Mouse (Mus musculus): ENCODE data around the gene Ndufb4. TPM values are rescaled to one million over a fixed set of nuclear protein-coding genes. Genes with fewer than 3 reads are reported as not detected.

Gene Ndufb4
- polyA plus RNA-seq, 1 experiment: 63.7 TPM

DNA sequence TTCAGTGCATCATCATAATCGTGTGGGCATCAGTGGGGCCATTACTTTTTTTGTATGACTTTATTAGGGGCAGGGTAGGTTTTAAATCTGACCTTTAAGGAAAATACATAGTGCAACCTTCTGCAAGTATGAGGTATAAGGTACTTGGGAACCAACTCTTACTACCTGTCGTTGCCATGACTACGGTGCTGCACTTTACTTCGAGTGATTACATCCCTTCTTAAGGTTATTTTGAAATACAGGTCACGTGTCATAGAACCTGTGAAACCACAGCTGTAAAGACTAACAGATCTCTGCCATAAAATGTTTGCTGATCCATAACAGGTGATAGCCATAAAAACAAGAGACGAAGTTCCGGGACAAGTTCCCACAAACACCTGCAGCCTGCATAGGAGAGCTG, 55.8 kb downstream of the Ndufb4 start:
- TF ChIP-seq POLR2A (IDR thresholded peaks at IDR 0.05; ENCODE audit: borderline replicate concordance, low read depth, low read length) (no peak), CTCF (IDR thresholded peaks at IDR 0.05; ENCODE audit: low read depth, low read length) (no peak)
- Histone ChIP-seq H3K4me1 (ENCODE audit: control insufficient read depth, insufficient read depth, low read length) (no peaks in the 10 kb centered on the region), H3K27ac (ENCODE audit: insufficient read depth, low read depth, low read length) (no peak overlapping the region), H3K4me3 (ENCODE audit: insufficient read depth, low read length) (no peak overlapping the region)

DNA sequence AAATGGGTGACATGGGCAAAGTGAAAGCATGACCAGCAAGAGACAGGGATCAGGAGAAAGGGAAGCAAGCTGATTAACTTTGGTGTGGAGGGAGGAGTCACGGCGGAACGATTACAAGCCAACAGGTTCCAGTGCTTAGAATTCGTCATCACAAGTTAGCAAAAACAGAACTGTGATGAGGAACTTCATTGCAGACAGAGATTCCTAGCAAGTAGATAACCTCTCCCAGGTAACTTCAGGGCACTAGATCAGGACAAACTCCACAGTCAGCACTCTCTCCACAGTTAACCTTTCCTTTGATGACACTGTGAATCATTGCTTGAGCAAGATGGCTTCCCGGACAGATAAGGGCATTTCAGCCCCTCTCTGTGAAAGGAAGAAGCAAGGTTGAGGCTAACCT, 56.8 kb downstream of the Ndufb4 start:
- no peaks in the 10 kb centered on the region for H3K4me1 ChIP-seq (ENCODE audit: control insufficient read depth, insufficient read depth, low read length)
- TF ChIP-seq POLR2A (IDR thresholded peaks at IDR 0.05; ENCODE audit: borderline replicate concordance, low read depth, low read length): no peak
- TF ChIP-seq CTCF (IDR thresholded peaks at IDR 0.05; ENCODE audit: low read depth, low read length): no peak
- no peak overlapping the region for H3K27ac ChIP-seq (ENCODE audit: insufficient read depth, low read depth, low read length)
- H3K4me3 ChIP-seq (ENCODE audit: insufficient read depth, low read length): no peak overlapping the region

Other genes starting within 250 kb of the Ndufb4 start
- gene Gtf2e1, start 114.7 kb downstream of the Ndufb4 start, polyA plus RNA-seq (2012; ENCODE audit: insufficient read depth, insufficient read length, missing spikeins): 8.3 and 9.4 TPM in 2 replicates
- 9.3 and 9.7 TPM in 2 replicates for gene Rabl3, start 114.6 kb downstream of the Ndufb4 start, polyA plus RNA-seq (2012; ENCODE audit: insufficient read depth, insufficient read length, missing spikeins)
- gene Hgd, start 74.3 kb downstream of the Ndufb4 start, polyA plus RNA-seq (2012; ENCODE audit: insufficient read depth, insufficient read length, missing spikeins): not detected in 2 replicates
- gene Fstl1, start 122.4 kb upstream of the Ndufb4 start, polyA plus RNA-seq (2012; ENCODE audit: insufficient read depth, insufficient read length, missing spikeins): 3.6 and 3.8 TPM in 2 replicates
- gene Gm36028, start 206.7 kb upstream of the Ndufb4 start, polyA plus RNA-seq (2012; ENCODE audit: insufficient read depth, insufficient read length, missing spikeins): not detected in 2 replicates
- gene Lrrc58, start 213.9 kb upstream of the Ndufb4 start, polyA plus RNA-seq (2012; ENCODE audit: insufficient read depth, insufficient read length, missing spikeins): 33.7 and 35.4 TPM in 2 replicates

Measured in bone marrow macrophage, adult 2 months (primary cell).